Mouse (Mus musculus) midbrain, embryonic 12.5 days (tissue): ENCODE measurements around the gene Nhej1. TPM values are rescaled to one million over a fixed set of nuclear protein-coding genes. Genes with fewer than 3 reads are reported as not detected.

Experiments
- ATAC-seq: fragments of 200-750 bp; cut with Nextera tagmentation; 2 replicates; pipeline ENCODE4 v1.8.0; 2017; ENCODE audit warnings: low read depth, moderate TSS enrichment, moderate library complexity; ENCODE audit not compliant: low FRiP score
- H3K27ac ChIP-seq: fragments of 300-500 bp; sonication (generic); replicated peaks from 2 replicates; pipeline ENCODE4 v1.5.1; 2016; ENCODE audit warnings: mild to moderate bottlenecking
- H3K27me3 ChIP-seq: fragments of 300-500 bp; sonication (generic); 2 replicates; pipeline ENCODE4 v1.6.1; 2016; ENCODE audit warnings: mild to moderate bottlenecking
- H3K36me3 ChIP-seq: fragments of 300-500 bp; sonication (generic); 2 replicates; pipeline ENCODE4 v1.6.1; 2016
- H3K4me1 ChIP-seq: fragments of 300-500 bp; sonication (generic); 2 replicates; pipeline ENCODE4 v1.6.1; 2016
- H3K4me2 ChIP-seq: fragments of 300-500 bp; sonication (generic); replicated peaks from 2 replicates; pipeline ENCODE4 v1.6.1; 2016; ENCODE audit warnings: mild to moderate bottlenecking, moderate library complexity
- H3K4me3 ChIP-seq: fragments of 300-500 bp; sonication (generic); 2 replicates; pipeline ENCODE4 v1.5.1; 2016; ENCODE audit warnings: mild to moderate bottlenecking
- H3K9ac ChIP-seq: fragments of 300-500 bp; sonication (generic); replicated peaks from 2 replicates; pipeline ENCODE4 v1.6.1; 2016; ENCODE audit warnings: mild to moderate bottlenecking, moderate library complexity
- H3K9me3 ChIP-seq: fragments of 300-500 bp; sonication (generic); 2 replicates; pipeline ENCODE4 v1.6.1; 2016; ENCODE audit warnings: mild to moderate bottlenecking
- WGBS: fragments of 180-500 bp; shearing (Covaris S2); methylation state at CpG from one replicate; pipeline ENCODE4 v1.1.7; 2016; 5-methylcytosine and 5-hydroxymethylcytosine counted together
- polyA plus RNA-seq: library from polyadenylated mRNA; unstranded; fragments of >200 nt; fragmentation: Nextera tagmentation; extraction: Ambion mirVana; gene quantifications from 2 replicates; pipeline ENCODE4 v1.2.1, GENCODE M21; 2016

Gene Nhej1
- polyA plus RNA-seq, 1 experiment from 2014 or later: 11.7 TPM

- ATAC-seq: no peak
- Histone ChIP-seq H3K4me2 (peak overlapping the region; percentile 57), H3K27me3 (peaks cover 97% of the 10 kb centered on the region), H3K4me3 (peak overlapping the region; percentile 35), H3K9ac (peak overlapping the region; percentile 50; the same call in 1 of the 2 replicates), H3K27ac (no peak overlapping the region), H3K9me3 (no peaks in the 10 kb centered on the region), H3K4me1 (peaks cover 34% of the 10 kb centered on the region), H3K36me3 (no peaks in the 10 kb centered on the region)
- WGBS: 2% methylated on average over 37 of the region's 41 CpGs
Observed at GRCm38 (mm10) chr1:74947986-74948670, 176.9 kb downstream of the Nhej1 start.

DNA sequence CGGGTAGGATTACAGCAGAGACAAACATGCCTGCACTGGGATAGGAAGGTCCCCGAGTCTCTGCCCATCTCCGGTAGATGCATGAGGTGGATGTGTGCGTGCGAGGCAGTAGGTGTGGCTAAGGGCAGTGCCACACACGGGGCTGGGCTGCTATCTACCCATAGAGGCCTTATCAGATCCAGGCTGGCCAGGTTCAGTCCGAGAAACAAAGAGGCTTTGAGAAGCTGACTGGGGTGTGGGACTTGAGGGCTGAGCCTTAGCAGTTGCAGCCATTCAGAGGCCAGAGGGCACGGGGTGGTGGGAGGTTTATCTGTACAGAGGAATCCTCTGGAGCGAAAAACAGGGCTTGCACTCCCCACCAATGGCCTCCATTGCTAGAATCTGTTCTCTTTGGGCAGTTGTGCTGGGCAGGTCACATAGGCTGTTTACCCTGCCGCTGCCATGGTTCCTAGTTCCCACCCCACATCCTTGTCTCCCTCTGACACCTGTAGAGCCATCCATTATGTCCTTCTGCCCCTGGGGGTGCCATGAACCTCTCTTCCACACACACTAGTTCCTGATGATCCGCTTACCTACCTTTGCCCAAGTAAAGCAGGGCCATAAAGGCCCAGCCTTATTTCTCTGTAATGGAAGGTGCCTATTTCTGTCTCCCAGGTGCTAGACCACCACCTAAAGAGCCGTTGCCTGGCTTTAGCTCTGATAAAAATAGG lies 183.2 kb downstream of the Nhej1 start:
- Histone ChIP-seq H3K27me3 (peaks cover 66% of the 10 kb centered on the region), H3K4me1 (no peaks in the 10 kb centered on the region), H3K36me3 (no peaks in the 10 kb centered on the region), H3K4me2 (no peak overlapping the region), H3K9ac (no peak overlapping the region), H3K27ac (no peak overlapping the region), H3K4me3 (no peak overlapping the region), H3K9me3 (no peaks in the 10 kb centered on the region)
- no peak for ATAC-seq
- WGBS: 61% methylated on average over 12 of the region's 12 CpGs

DNA sequence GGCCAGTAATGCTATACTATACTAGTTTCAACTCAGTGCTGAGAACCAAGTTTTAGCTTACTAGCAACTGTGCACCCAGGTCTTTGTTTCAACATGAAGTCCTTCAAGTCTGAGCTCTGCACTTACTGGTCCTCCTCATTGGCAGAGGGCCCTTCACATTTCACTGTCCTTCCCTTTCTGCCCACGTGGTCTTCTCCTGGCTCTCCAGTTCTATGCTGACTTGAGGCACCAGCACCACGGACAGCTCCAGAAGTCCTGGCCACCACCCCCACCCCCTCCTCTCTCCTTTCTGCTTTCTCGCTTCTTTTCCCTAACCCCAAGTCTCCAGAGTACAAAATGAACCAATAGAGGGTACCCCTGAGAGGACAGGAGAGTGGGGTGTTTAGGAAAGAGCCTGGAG lies 185.2 kb downstream of the Nhej1 start:
- Histone ChIP-seq H3K27me3 (peaks cover 52% of the 10 kb centered on the region), H3K4me2 (no peak overlapping the region), H3K9ac (no peak overlapping the region), H3K4me3 (no peak overlapping the region), H3K9me3 (no peaks in the 10 kb centered on the region), H3K27ac (no peak overlapping the region), H3K4me1 (no peaks in the 10 kb centered on the region), H3K36me3 (no peaks in the 10 kb centered on the region)
- WGBS: 14% methylated on average over 3 of the region's 3 CpGs
- ATAC-seq: no peak

DNA sequence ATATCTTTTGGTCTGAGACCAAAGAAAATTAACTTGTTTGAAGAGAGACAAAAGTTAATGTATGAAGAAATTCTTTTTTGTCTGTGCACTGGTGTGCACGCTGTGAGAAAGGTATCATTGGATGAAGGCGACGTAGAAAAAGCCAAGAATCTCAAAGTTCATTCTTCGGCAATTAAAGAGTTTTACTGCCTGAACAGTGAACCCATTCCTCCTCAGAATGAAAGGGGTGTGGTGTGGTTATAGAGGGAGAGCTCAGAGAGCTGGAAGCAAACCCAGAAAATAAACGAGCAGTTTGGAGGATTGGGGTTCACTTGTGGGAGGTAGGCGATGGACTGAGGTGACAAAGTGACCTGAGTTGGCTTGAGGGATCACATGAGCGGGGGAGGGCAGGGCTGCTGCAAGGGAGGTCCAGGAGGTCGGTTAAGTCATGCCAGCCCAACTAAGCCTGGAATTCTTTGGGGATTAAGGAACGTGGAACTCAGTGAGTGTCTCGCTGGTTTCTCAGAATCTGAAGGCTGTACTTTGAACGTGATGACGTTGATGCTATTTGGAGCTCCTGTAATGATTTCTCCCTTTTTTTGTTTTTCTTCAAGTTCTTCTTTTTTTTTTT lies 188.7 kb downstream of the Nhej1 start:
- no peak for ATAC-seq
- no peak overlapping the region for H3K4me2 ChIP-seq
- no peak overlapping the region for H3K9ac ChIP-seq
- no peaks in the 10 kb centered on the region for H3K4me1 ChIP-seq
- no peaks in the 10 kb centered on the region for H3K9me3 ChIP-seq
- no peak overlapping the region for H3K27ac ChIP-seq
- H3K36me3 ChIP-seq: no peaks in the 10 kb centered on the region
- peaks cover 42% of the 10 kb centered on the region for H3K27me3 ChIP-seq
- WGBS: 35% methylated on average over 12 of the region's 12 CpGs
- no peak overlapping the region for H3K4me3 ChIP-seq

GRCm38 (mm10) chr1:74935402-74935801 lies 189.6 kb downstream of the Nhej1 start, which contains the start of gene Cfap65:
TSS of gene Cfap65 (minus strand) at chr1:74935599.
- WGBS: under 1% methylated on average over 18 of the region's 18 CpGs
- Histone ChIP-seq H3K36me3 (no peaks in the 10 kb centered on the region), H3K9me3 (no peaks in the 10 kb centered on the region), H3K27me3 (peaks cover 42% of the 10 kb centered on the region), H3K4me1 (no peaks in the 10 kb centered on the region), H3K4me2 (peak within 1 kb of the TSS; percentile 62), H3K4me3 (peak within 1 kb of the TSS; percentile 43), H3K27ac (no peak within 1 kb of the TSS), H3K9ac (0 out of 2 replicates have a peak within 1 kb of the TSS, but pooled peaks have one; percentile 16)
- peak; percentile 72; the same call in 1 of the 2 replicates for ATAC-seq

GRCm38 (mm10) chr1:74927621-74928296 lies 197.2 kb downstream of the Nhej1 start:
- Histone ChIP-seq H3K9ac (no peak overlapping the region), H3K27me3 (peaks cover 34% of the 10 kb centered on the region), H3K9me3 (no peaks in the 10 kb centered on the region), H3K27ac (no peak overlapping the region), H3K36me3 (no peaks in the 10 kb centered on the region), H3K4me3 (no peak overlapping the region), H3K4me2 (no peak overlapping the region), H3K4me1 (no peaks in the 10 kb centered on the region)
- 86% methylated on average over 9 of the region's 9 CpGs for WGBS
- ATAC-seq: no peak

DNA sequence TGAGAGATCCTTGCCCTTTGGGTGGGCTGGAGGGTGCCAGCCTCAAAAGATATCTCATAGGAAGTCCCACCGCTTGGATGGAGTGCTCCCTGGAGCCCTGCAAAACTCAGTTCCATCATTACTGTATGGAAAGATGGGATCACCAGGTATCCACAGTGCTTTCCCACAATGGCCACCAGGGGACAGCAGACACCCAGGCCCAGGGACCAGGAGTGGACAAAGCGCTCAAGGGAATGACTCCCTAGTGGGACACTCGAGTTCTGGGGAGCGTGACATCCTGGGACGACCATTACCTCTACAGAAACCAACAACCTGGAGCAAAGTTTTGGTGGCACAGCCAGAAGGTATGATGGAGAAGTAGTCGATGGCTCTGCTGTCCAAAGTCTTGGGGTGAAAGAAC lies 198.3 kb downstream of the Nhej1 start:
- no peak overlapping the region for H3K9ac ChIP-seq
- no peak overlapping the region for H3K4me3 ChIP-seq
- 33% methylated on average over 6 of the region's 6 CpGs for WGBS
- H3K27ac ChIP-seq: no peak overlapping the region
- H3K4me2 ChIP-seq: no peak overlapping the region
- H3K27me3 ChIP-seq: peaks cover 31% of the 10 kb centered on the region
- H3K9me3 ChIP-seq: no peaks in the 10 kb centered on the region
- H3K36me3 ChIP-seq: no peaks in the 10 kb centered on the region
- ATAC-seq: no peak
- H3K4me1 ChIP-seq: no peaks in the 10 kb centered on the region

DNA sequence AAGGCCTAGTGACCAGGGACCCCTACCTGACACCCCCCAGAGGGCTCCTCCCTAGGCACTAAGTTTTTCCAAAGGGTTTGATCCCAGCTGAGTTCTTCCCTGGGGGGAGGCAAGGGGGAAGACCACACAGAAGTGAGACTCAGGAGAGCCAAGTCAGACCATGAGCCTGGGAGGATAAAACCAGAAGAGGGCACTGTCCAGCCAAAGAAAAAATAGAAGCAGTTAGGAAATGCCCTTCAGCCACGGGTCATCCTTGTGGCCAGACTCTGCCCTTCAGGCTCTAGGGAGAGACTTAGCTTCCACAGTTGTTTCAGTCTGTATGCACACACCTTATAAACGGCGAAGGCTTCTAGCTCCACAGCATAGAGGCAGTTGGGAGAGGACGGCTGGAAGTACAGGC lies 200.5 kb downstream of the Nhej1 start:
- Histone ChIP-seq H3K4me1 (no peaks in the 10 kb centered on the region), H3K4me2 (no peak overlapping the region), H3K27me3 (peaks cover 31% of the 10 kb centered on the region), H3K4me3 (no peak overlapping the region), H3K9ac (no peak overlapping the region), H3K9me3 (no peaks in the 10 kb centered on the region), H3K36me3 (no peaks in the 10 kb centered on the region), H3K27ac (no peak overlapping the region)
- no peak for ATAC-seq
- 67% methylated on average over 4 of the region's 4 CpGs for WGBS

Other genes starting within 250 kb of the Nhej1 start
- gene Fev, start 239.8 kb downstream of the Nhej1 start, polyA plus RNA-seq: 0.25 and 0.55 TPM in 2 replicates
- gene Cryba2, start 232.1 kb downstream of the Nhej1 start, polyA plus RNA-seq: not detected in 2 replicates
- 0.16 and 0.17 TPM in 2 replicates for gene Cfap65, start 189.6 kb downstream of the Nhej1 start, polyA plus RNA-seq
- 0.14 and 0.23 TPM in 2 replicates for gene Ihh, start 173.5 kb downstream of the Nhej1 start, polyA plus RNA-seq
- gene Slc23a3, start 8.7 kb upstream of the Nhej1 start, polyA plus RNA-seq: 0.11 TPM in 1 of 2 replicates, not detected in the other
- 64.3 and 69.4 TPM in 2 replicates for gene Cnppd1, start 17.5 kb upstream of the Nhej1 start, polyA plus RNA-seq
- gene Retreg2, start 17.6 kb upstream of the Nhej1 start, polyA plus RNA-seq: 81.3 and 86.6 TPM in 2 replicates
- 34.1 and 36.8 TPM in 2 replicates for gene Zfand2b, start 43.4 kb upstream of the Nhej1 start, polyA plus RNA-seq
- 32.0 and 32.6 TPM in 2 replicates for gene Abcb6, start 55.2 kb upstream of the Nhej1 start, polyA plus RNA-seq
- gene Ankzf1, start 67.0 kb upstream of the Nhej1 start, polyA plus RNA-seq: 22.6 and 23.4 TPM in 2 replicates
- 34.8 and 35.5 TPM in 2 replicates for gene Atg9a, start 67.0 kb upstream of the Nhej1 start, polyA plus RNA-seq
- gene Glb1l, start 85.6 kb upstream of the Nhej1 start, polyA plus RNA-seq: 23.2 and 25.7 TPM in 2 replicates
- 124 and 135 TPM in 2 replicates for gene Stk16, start 85.6 kb upstream of the Nhej1 start, polyA plus RNA-seq
- 5.9 and 7.6 TPM in 2 replicates for gene Tuba4a, start 94.7 kb upstream of the Nhej1 start, polyA plus RNA-seq
- not detected in 2 replicates for gene A630095N17Rik, start 106.9 kb upstream of the Nhej1 start, polyA plus RNA-seq
- 45.6 and 46.0 TPM in 2 replicates for gene Dnajb2, start 111.2 kb upstream of the Nhej1 start, polyA plus RNA-seq
- 9.3 and 12.1 TPM in 2 replicates for gene Ptprn, start 139.3 kb upstream of the Nhej1 start, polyA plus RNA-seq
- 37.5 and 46.2 TPM in 2 replicates for gene Resp18, start 153.2 kb upstream of the Nhej1 start, polyA plus RNA-seq
- 154 and 176 TPM in 2 replicates for gene Dnpep, start 192.8 kb upstream of the Nhej1 start, polyA plus RNA-seq
- gene Des, start 235.1 kb upstream of the Nhej1 start, polyA plus RNA-seq: 0.93 and 1.2 TPM in 2 replicates